Mouse (Mus musculus) testis, postnatal 14 days (tissue): ENCODE measurements around the gene Bmp15.

ENCODE experiments used
- DNase-seq: peaks from one replicate; pipeline ENCODE4 v3.0.0; 2021; ENCODE audit warnings: low spot score

Gene Bmp15

DNA sequence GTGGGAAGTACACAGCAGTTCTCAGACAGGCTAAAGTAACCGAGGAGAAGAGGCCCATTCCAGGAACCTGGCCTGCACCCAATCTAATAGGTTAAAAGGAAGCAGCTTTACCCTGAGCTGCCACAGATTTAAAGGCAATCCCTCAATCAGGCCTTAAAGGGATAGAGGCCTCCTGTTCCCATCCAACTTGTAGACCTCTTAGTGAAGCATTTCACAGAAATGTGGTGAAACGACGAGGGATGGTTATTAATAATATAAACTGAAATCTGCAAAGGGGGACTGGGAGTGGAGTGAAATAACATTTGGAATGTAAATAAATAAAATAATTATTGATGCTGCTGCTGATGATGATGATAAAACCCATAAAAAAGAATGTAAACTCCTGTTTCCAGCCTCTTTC is at the start of gene Bmp15:
Bmp15 (minus strand) TSS at position 101 of the 400 bp plus-strand sequence.
- no peak for DNase-seq

DNA sequence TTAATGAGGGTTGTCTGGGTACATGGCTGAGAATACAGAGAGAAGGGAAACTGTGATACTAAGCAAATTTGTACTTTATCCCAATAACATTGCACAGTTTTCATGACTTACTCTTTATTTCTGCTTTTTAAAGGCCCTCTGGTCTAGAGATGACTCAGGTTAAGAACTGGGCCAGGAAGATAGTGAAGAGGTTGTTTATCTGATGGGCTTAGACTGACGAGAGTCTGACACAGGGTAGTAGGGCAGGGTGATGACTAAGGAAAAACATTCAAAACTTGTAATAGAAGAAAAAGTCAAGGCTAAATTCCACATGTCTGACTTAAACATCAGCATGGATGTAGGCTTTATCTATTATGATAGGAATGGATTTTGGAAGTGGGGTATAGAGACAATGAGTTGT is 48.3 kb upstream of the Bmp15 start:
- DNase-seq: no peak

DNA sequence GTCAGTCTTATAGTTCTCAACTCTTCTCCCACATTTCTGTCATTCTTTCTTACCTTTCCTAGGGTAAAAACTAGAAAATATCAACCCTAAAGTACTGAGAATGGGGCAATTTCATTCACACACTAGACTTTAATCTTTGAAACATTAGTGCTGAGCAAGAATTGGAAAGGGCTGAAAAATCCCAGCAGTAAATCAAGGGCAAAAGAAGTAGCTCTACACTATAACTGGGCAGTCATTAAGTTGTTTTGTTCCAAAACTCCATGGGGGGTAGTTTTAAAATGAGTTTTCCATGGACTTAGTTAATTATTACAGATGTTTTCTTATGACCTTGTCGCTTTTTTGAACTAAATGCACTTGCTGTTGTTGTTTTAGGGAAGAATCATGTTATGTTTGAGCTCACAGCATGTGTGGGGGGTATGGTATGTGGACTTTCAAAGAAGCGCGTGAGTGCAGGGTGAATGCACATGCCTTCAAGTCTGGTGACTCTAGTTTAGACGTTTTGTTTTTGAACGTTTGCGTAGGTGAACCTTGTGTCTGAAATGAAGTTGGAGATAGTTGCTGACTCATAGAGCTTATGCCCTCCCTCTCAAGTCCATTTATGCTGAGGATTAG is 37.1 kb upstream of the Bmp15 start:
- DNase-seq: no peak

DNA sequence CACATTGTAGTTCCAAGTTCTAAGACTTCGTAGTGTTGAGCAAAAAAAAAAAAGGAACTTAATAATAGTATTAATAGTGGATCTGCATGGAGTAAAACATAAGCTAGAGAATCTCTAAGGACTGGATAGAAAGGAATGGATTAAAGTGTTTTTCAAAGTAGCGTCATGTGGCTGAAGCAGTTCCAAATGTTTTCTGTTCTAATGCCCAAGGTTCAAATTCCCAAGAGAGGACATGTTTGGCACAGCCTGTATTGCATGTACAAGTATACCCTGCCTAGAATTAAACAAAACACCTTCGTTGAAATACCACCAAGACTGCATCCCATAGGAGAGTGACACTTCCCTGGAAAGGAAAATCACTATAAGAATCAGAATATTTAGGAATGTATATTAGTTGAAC is 36.4 kb upstream of the Bmp15 start:
- DNase-seq: no peak

DNA sequence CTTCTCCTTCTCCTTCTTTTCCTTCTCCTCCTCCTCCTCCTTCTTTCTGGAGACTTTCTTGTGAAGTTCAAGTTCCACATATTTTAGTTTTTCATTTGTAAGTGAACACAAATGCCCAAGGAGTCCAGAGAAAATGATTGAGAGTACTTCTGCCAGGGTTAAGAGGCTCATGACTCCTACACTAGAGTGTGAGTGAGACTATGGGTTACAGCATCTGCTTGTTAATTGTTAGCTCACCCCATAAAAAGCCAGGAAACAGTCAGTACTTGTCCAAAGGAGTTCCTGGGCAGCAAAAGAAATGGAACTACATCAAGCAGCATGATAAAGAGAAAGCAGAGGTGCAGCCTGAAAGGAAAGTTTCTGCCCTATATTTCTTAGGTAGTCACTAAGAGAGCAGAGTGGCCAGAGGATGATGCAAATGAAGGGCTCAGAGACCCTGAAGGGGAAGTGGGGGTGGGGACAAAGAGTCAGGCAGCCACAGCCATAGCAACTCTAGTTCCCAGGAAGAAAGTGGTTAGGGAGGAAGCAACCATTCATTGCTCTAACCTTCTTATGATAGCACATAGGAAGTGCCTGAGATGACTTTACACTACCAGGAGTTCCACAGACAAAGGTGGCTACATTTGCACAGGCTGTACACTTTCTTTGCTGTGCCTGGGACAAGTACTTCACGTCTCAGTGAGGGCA is 24.9 kb upstream of the Bmp15 start:
- no peak for DNase-seq

DNA sequence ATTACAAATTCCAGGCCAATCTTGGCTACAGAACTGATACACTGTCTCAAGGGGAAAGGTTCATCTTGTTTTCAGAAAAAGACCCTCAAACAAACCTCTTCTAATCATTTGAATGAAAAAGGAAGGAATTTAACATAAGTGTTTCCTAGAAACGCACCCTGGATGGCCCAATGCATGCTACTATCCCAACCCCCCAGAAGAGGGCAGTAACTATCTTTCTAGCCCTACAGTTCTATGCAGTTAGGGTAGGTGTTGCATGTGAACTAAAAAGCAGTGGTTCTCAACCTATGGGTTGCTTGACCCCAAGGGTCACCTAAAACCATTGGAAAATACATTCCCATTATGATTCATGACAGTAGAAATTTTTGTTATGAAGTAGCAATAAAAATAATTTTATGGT is 3.5 kb upstream of the Bmp15 start:
- no peak for DNase-seq

DNA sequence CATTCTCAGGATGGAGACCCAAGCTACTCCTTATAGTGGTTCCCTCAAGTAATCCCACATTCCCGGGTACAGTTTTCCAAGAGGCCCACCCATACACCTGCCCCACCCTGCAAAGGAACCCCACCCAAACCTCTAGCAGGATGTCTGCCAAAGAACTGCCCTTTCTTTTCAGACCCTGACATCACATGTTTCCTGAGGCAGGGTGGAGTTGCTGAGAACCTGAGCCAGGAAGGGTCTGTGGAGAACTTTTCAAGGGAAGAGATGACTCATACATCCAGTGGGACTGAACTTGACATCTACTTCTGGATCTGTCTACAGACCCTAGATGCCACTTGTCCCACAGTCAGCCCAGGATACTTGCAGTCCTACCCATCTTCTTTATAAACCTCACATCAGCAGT is 2.8 kb downstream of the Bmp15 start:
- DNase-seq: no peak
